Mouse (Mus musculus): ENCODE data around the gene Ppp1r17.

The Ppp1r17 gene

DNA sequence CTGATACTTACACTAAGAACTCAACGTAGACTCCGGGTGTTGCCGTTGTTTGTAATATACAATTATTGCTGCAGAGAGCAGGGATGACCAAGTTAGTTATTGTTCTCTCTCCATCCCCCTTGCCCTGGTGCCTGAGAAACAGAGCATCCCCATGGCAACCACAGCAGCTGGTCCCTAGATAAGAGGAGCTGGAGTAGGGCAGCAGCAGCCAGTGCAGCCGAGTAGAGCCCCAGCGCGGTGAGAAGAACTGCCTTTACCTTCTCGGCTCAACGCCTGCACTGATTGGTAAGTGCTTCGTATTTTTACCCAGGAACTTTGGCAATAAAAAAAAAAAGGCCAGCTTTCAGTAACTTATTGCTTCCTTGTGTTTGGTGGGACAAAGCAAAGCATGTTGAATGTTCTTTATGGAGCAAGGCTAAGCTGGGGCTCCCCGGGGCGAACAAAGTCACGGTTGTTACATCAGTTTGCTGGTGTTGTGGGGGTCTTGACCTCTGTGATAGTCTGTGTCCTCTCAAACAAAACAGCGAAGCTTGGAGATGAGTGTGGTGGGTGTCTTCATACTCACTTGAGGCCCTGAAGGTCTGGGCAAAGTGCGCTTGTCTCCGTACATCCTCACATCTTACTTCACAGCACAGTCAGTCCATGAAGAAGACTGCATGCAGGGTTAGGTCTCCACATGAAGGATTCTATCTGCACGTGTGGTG lies at the start of gene Ppp1r17:
TSS of gene Ppp1r17 (plus strand) at position 207 of the 704 bp plus-strand sequence.
- no peak for DNase-seq (ENCODE audit: low read depth in 2 of 2, low spot score in 2 of 2)

DNA sequence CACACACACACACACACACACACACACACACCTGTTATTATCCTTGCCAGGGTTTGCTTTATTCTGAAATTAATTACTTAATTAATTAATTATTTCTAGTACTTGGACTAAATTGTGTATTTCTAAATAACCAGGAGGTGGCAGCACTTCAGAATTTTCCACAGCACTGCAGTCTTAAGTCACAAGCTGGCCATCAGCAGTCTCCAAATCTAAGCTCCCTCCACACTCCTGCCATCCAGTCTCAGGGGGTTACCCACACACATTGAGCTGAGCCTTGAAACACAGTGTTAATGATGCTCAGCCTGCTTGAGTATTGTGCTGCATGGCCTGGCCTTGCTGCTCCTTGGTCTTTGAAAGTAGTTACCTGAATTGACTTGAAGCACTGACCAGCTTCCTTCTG lies 44.3 kb upstream of the Ppp1r17 start:
- DNase-seq (ENCODE audit: low read depth in 2 of 2, low spot score in 2 of 2): no peak

DNA sequence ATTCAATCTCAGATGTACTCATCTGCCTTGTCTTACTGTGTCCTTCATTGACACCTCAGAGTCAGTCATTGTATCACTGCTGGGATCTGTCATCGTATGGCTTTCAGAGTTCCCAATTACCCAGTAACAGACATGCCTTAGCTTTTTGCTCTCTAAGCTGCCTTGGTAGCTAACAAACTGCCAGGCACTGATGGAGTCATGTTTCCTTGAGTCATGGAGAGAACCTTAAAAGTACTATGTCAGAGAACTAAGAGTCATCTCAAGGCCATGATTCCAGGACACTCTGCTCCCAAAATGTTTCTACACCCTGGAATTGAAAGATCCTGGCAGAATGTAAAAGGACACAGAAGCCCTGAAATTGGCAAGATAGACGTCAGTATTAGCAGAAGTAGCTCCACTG lies 37.5 kb upstream of the Ppp1r17 start:
- no peak for DNase-seq (ENCODE audit: low read depth in 2 of 2, low spot score in 2 of 2)

DNA sequence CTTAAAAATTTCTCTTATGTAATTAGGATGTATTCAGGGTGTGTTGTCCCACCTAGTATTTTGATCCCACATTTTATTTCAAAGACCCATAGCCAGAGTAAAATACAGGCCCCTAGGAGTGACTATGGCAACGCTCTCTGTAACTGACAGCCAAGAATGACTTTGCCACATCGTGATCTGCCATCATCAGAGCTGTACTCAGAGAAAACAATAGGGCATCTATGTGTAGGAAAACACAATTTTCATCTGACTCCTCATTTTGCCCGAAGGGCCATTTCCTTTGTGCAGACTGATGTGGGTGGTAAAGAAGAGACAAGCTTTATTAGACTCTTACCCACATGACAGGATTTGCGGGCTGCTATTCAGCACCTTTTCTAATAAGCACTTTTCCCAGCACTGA lies 8.6 kb upstream of the Ppp1r17 start:
- DNase-seq (ENCODE audit: low read depth in 2 of 2, low spot score in 2 of 2): no peak

DNA sequence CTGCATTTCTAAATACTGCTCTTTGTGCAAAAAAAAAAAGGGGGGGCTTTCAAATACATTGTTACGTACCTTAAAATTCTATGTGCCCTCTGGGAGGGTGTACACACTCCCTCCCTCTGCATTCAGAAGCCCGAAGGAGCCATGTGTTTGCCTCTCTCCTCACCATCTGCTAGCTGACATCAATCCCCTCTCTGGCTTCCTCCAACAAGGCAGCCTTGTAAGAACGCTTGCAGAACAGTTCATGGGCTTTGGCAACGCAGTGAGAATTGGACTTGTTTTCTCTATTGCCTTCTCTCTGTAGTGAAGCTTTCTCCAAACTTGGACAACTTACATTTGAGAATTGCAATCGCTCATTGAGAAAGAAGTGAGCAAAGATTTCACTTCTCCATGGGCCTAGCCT lies 4.9 kb upstream of the Ppp1r17 start:
- no peak for DNase-seq (ENCODE audit: low read depth in 2 of 2, low spot score in 2 of 2)

DNA sequence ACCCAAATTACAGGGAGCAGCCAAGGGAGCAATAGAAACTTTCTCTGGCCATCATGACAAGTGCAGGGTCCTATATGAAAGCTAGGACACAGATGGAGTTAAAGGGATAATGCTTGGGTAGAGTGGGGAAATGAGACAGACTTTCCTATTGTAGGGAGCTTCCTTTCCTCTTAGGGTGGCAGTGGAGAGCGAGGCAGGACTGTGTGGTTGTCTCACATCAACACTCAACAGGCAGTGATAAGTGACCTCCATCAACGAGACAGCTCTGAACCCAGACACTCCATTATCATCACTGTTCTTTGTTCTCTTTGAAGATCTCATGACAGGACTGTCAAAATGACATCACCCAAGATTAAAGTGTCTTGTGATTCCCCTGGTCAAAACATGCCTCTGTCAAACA lies 2.3 kb downstream of the Ppp1r17 start:
- no peak for DNase-seq (ENCODE audit: low read depth in 2 of 2, low spot score in 2 of 2)

DNA sequence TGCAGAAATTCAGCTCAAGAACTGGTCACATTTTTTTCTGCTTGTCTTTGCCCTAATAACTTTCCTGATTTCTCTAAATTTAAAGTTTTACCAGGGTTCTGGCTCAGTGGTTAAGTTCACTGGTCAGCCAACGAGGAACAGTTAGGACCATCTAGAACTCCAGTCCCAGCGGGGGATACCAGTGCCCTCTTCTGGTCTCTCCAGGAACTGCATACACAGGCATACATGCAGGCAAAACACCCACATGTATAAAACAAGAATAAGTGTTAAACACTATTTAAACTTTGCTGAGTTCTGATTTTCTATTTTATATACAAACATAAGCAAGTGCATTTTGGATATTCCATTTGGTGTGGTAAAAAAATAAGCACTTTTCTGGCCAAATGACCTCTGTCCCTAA lies 8.2 kb downstream of the Ppp1r17 start:
- DNase-seq (ENCODE audit: low read depth in 2 of 2, low spot score in 2 of 2): no peak

DNA sequence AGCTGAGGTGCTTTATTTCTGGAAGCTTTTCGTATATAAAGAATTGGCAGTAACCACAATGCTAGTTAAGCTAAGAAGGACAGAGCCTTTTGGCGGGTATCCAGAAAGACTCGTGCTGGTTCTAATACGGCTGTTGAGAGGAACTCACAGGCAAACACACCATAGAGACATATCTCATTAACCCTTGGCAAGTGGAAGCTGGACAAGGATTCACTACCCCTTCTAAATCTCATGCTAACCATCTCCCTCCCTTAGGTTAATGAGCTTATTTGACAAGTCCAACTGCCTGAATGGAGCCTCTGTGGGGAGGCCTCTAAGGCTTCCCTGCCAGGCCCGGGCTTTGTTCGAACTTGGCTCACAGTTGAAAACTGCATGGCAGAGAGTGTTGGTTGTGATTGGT lies 10.0 kb downstream of the Ppp1r17 start:
- no peak for DNase-seq (ENCODE audit: low read depth in 2 of 2, low spot score in 2 of 2)

DNA sequence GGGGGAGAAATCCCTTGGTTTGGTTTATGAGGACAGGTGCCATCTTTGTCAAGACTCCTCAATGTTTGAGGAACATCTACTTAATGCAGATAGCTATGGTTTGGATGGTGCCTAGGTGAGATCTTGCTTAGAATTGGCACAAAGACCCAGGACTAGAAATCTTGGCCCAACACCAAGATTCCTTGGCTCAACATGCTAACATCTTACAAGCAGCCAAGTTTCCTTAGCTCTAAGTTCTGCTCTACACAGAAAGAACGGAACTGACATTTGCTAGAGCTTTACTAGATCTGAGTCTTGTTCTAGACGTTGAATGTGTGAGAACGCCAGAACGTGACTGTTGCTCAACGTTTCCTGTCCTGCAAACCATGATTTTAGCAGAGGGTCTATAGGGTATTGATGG lies 10.7 kb downstream of the Ppp1r17 start:
- DNase-seq (ENCODE audit: low read depth in 2 of 2, low spot score in 2 of 2): no peak

DNA sequence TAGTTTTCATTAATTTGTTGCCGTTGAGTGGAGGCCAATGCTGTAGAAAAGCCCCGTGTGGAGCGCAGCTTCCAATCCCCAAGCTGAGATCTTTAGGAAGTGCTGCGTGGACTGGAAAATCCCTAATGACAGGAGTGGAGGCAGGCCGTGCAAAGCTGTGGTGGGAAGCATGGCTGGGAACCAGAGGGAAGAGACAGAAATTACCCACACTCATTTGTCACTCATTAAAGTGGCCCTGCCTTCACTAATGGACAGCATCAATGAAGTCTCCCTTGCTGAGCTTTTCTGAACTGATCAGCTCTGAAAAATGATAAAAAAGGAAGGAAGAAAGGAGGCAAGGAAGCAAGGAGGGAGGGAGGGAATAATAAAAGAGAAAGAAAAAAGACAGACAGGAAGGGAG lies 12.7 kb downstream of the Ppp1r17 start:
- no peak for DNase-seq (ENCODE audit: low read depth in 2 of 2, low spot score in 2 of 2)

DNA sequence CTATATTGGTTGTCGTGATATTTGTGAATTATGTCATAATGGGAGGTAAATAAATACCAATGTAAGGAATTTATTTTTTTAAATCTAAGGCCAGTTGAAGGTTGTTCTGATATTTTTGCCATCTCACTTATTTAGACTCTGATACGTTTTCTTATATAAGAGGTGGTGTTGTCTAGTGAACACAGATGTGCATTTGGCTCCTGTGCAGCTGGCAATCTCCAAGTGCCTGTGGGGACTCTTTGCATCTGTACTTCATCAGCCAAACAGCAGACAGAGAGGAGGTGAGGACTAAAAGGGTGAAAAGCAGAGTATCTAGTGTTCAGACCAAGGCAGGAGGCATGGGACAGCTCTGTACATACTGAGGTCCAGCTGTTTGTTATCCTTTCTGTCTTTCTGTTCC lies 14.9 kb downstream of the Ppp1r17 start:
- no peak for DNase-seq (ENCODE audit: low read depth in 2 of 2, low spot score in 2 of 2)

DNA sequence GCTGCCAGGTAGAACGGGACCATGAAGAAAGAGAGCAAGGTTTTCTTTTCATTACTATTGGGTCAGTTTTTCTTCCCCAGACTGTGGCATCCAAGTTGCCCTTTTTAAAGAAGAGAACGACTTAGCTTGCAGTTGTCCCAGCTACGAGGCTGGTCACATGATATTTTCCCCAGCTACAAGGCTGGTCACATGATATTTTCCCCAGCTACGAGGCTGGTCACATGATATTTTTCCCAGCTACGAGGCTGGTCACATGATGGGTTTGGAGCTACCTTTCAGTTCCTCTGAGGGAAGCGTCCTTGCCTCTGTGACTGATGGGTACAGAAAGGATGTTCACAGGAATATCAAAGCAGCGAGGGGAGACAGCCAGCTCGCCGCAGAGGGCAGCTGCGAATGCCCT lies 17.8 kb downstream of the Ppp1r17 start:
- DNase-seq (ENCODE audit: low read depth in 2 of 2, low spot score in 2 of 2): no peak

DNA sequence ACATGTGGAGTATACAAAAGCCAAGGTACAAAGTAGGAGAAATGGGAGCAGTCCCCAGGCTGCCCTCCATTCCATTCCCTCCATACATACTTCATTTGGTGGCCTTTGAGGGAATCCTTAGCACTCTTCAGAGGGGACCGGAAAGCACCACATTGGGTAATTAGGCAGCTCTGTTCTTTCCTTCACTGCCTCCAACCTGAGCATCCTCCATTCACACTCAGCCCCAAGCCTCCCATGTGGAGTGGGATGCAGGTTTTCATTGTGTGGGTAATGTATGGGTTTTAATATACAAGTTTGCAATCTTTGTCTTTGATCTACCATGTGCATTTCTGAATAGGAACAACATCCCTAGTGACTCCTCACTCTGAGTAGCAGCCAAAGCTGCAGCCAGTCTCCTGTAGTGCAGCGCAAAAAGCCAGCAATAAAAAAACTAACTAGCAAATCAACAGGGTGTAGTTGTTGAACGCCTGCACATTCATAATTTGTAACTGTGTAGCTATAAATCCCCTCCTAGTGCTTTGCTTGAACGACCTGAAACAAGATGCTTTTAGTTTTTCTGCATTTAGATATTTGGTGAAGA lies 22.3 kb downstream of the Ppp1r17 start:
- no peak for DNase-seq (ENCODE audit: low read depth in 2 of 2, low spot score in 2 of 2)

DNA sequence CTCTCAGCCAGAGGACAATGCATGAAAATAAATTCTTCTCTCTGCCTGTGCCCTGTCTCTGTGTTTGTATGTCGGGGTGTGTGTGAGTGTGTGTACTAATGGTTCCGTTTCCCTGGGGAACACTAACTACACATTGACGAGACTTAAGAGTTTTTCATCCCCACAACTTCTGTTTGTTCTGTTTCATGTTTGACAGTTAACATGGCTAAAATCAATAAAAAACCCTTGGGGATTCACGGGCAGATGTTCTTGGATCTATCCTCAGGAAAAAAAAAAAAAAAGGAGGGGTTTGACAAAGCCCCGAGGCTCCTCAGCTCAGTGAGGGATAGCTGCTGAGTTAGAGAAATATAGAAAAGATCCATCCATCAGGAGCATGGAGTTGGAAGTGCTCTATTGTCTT lies 27.0 kb downstream of the Ppp1r17 start:
- no peak for DNase-seq (ENCODE audit: low read depth in 2 of 2, low spot score in 2 of 2)

DNA sequence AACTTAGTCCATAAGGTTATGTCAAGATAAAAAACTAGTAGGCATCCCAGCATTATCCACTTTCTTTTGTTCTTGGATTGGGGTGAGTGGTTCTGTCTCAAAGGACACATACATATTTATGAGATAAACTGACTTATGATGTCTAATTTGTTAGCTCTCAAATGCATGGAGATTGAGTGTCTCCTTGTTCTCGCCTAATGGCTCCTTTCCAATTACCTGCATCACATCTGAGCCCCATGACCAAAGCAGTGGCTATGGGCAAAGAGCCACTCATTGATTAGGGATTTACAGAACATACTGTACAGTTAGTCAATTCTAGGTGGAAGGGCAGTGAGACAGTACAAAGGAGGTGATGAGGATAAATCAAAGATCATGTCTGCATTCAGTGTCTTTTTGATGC lies 27.4 kb downstream of the Ppp1r17 start:
- DNase-seq (ENCODE audit: low read depth in 2 of 2, low spot score in 2 of 2): no peak

DNA sequence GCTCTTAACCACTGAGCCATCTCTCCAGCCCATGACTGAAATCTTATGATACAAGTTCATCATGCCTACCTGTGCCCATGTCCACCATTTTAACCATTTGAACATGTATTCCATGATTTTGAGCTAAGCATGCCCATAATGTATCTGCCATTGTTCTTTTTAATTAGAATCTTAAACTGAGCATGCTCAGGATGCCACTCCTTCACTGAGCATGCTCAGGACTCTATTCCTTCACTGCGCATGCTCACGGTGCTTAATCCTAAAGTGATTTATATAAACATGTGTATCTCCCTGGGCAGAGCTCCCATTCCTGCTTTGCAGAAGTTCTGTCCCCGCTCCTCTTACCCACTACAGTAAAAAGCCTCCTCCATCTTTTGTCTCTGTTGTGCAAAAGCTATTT lies 31.3 kb downstream of the Ppp1r17 start:
- DNase-seq (ENCODE audit: low read depth in 2 of 2, low spot score in 2 of 2): no peak

DNA sequence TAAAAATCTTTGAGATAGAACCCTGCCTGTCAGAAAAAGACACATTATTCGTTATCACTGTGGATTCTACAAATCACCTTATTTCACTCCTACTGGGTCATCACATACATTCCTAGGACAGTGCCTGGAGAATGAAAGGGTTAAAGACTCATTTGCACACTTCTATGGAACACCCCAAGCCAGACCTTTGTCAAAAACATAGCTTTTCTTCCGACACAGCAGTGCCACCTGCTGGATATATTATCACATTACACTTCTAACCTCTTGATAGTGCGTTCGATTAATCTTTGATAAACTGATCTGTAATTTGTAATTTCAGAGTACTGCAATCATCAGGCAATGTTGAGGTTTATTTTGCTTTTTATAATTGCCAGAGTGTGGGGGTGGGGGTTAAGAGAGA lies 31.8 kb downstream of the Ppp1r17 start:
- DNase-seq (ENCODE audit: low read depth in 2 of 2, low spot score in 2 of 2): no peak

DNA sequence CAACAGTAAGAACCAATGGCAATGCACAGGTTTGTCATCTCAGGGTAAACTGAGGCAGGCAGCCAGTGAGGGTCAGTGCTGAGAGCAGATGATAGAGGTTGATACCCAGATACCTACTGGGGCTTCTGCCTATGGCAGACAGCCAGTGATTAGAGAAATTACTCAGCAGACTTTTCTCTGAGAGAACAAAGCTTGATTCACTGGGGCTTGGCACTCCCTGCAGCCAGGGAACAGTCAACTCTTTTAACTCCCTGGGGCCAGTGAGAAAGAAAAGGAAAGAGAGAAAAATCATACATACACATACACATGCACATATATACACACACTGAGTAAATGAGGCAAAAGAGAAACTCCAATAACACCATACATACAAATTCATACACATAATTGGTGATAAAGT lies 46.4 kb downstream of the Ppp1r17 start:
- DNase-seq (ENCODE audit: low read depth in 2 of 2, low spot score in 2 of 2): no peak

DNA sequence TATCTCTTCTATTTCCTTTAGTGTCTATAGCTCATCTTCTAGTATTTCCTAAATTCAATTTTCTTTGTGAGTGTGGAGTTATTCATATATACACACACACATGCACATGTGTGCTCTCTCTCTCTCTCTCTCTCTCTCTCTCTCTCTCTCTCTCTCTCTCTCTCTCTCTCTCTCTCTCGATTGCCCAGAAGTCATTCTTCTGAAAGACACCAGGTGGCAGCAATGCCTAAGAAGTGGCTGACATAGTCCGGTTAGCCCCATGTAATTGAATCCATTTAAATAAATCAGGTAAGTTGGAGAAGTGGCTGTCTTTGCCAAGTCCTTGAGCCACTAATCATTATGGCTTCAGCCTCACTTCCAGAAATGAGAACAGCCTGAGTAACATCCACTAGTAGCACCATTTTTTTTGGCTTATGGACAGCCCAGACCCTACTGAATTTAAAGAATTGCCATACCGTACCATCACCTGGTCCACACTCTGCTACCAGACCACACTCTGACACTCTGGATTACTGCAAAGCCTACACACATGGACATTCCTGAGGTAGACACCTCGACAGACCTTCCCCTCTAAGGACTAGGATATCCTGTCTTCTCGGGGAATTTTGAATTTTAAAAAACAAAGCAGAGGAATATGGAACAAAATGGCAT lies 49.5 kb downstream of the Ppp1r17 start:
- no peak for DNase-seq (ENCODE audit: low read depth in 2 of 2, low spot score in 2 of 2)

DNA sequence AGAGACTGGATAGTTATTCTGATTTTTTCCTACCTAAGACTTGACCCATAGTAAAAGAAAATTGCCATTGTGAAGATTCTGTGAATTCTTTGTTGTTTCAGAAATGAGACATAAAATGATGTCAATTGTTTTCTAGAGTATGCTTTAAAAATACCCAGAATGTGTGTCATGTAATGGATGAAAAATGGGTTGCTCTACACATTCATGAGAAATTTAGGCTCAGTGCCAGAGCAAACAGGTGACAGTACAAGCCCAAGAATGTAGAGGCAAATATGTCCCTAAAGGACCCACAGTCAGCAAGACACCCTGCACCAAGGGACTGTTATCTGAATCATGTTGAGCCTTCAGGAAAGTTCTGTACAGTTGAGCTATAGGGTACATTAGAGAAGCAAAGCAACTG lies 51.2 kb downstream of the Ppp1r17 start:
- no peak for DNase-seq (ENCODE audit: low read depth in 2 of 2, low spot score in 2 of 2)

DNA sequence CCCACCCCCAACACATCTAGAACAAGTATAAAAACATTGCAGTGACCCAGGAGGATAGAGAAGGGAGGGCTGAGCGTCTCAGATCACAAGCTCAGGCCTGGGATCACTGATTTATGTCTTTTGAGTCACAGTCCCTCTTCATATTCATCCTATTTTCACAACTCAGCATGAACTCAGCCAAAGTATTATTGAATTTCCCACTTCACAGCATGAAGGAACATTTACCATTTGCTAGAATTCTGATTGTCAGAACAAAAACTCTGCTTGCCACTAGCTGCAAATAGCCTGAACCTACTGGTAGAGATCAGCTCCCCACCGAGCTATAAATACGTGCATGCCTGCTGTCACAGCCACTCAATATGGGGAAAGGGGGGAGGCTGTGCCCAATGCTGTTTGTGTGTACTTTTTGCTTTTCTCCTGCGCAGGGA lies 59.1 kb downstream of the Ppp1r17 start:
- DNase-seq (ENCODE audit: low read depth in 2 of 2, low spot score in 2 of 2): no peak

Data from CD8-positive naive resting alpha-beta T cell, adult 2 months (primary cell).